Mouse (Mus musculus): ENCODE results near the gene Tbkbp1. TPM values are rescaled to one million over a fixed set of nuclear protein-coding genes. Genes with fewer than 3 reads are reported as not detected.

Tbkbp1 gene
- total and polyA plus RNA-seq, 3 experiments: 11.7 to 33.5 TPM; not detected in 1

GRCm38 (mm10) chr11:97139256-97139655 is 12.0 kb downstream of the Tbkbp1 start:
- Histone ChIP-seq H3K79me2 (ENCODE audit: control insufficient read depth, insufficient read depth, low read length, poor library complexity) (no peaks in the 10 kb centered on the region), H3K9me3 (replicated peaks; ENCODE audit: insufficient read depth, low read length) (no peaks in the 10 kb centered on the region), H3K9ac (ENCODE audit: control insufficient read depth, low read depth, low read length, poor library complexity, severe bottlenecking) (no peak overlapping the region), H3K4me3 (ENCODE audit: control insufficient read depth in 1 of 2, insufficient read depth in 1 of 2, low read depth in 2 of 2, low read length in 2 of 2) (no peak overlapping the region), H3K27me3 (ENCODE audit: control insufficient read depth in 1 of 2, insufficient read depth in 2 of 2, low read length in 2 of 2) (no peaks in the 10 kb centered on the region), H3K27ac (ENCODE audit: control insufficient read depth, low read depth, low read length) (no peak overlapping the region), H3K36me3 (ENCODE audit: control insufficient read depth in 1 of 2, insufficient read depth in 2 of 2, low read length in 2 of 2) (peaks cover 0 to 1% of the 10 kb centered on the region in 2 experiments; a peak in 1 of 4 replicates), H3K4me1 (ENCODE audit: control insufficient read depth in 1 of 2, insufficient read depth in 2 of 2, low read length in 2 of 2) (peaks cover 0 to 5% of the 10 kb centered on the region in 2 experiments; a peak in 1 of 4 replicates)
- TF ChIP-seq SMC3 (IDR thresholded peaks at IDR 0.05; ENCODE audit: low read depth, low read length) (no peak), USF1 (IDR thresholded peaks at IDR 0.05; ENCODE audit: low read depth, low read length) (no peak)
- DNase-seq (ENCODE audit: low read depth, low spot score): no peak

GRCm38 (mm10) chr11:97138554-97139226 is 12.6 kb downstream of the Tbkbp1 start:
- no peak overlapping the region for H3K4me3 ChIP-seq (ENCODE audit: control insufficient read depth in 1 of 2, insufficient read depth in 1 of 2, low read depth in 2 of 2, low read length in 2 of 2)
- H3K27me3 ChIP-seq (ENCODE audit: control insufficient read depth in 1 of 2, insufficient read depth in 2 of 2, low read length in 2 of 2): no peaks in the 10 kb centered on the region
- TF ChIP-seq ETS1 (IDR thresholded peaks at IDR 0.05; ENCODE audit: low read depth, low read length) (no peak), NELFE (IDR thresholded peaks at IDR 0.05; ENCODE audit: low read depth, low read length) (no peak), SIN3A (IDR thresholded peaks at IDR 0.05; ENCODE audit: low read length) (no peak), UBTF (IDR thresholded peaks at IDR 0.05; ENCODE audit: borderline replicate concordance, insufficient read depth, low read depth, low read length) (no peak), BHLHE40 (IDR thresholded peaks at IDR 0.05; ENCODE audit: borderline replicate concordance, low read depth, low read length) (no peak)

GRCm38 (mm10) chr11:97133270-97133669 is 18.0 kb downstream of the Tbkbp1 start:
- no peak for TF ChIP-seq CTCF (IDR thresholded peaks at IDR 0.05 in 2 of 3, conservative IDR thresholded peaks at IDR 0.05 in 1 of 3; ENCODE audit: control insufficient read depth in 1 of 3, insufficient read depth in 1 of 3, low read depth in 2 of 3, low read length in 3 of 3, poor library complexity in 1 of 3, severe bottlenecking in 1 of 3)
- TF ChIP-seq USF1 (IDR thresholded peaks at IDR 0.05; ENCODE audit: low read depth, low read length): no peak
- TF ChIP-seq RAD21 (IDR thresholded peaks at IDR 0.05; ENCODE audit: low read depth, low read length): no peak
- TF ChIP-seq MYC (IDR thresholded peaks at IDR 0.05; ENCODE audit: low read depth, low read length): no peak
- no peak for TF ChIP-seq MAFK (IDR thresholded peaks at IDR 0.05; ENCODE audit: borderline replicate concordance, low read depth, low read length)
- H3K4me1 ChIP-seq (ENCODE audit: control insufficient read depth in 1 of 2, insufficient read depth in 2 of 2, low read length in 2 of 2): peaks cover 27 to 31% of the 10 kb centered on the region in 2 experiments
- H3K27me3 ChIP-seq (ENCODE audit: control insufficient read depth in 1 of 2, insufficient read depth in 2 of 2, low read length in 2 of 2): no peaks in the 10 kb centered on the region
- no peaks in the 10 kb centered on the region for H3K9me3 ChIP-seq (replicated peaks; ENCODE audit: insufficient read depth, low read length)
- no peak overlapping the region for H3K27ac ChIP-seq (ENCODE audit: control insufficient read depth, low read depth, low read length)
- no peak for DNase-seq (ENCODE audit: low read depth, low spot score)
- peaks cover 1 to 26% of the 10 kb centered on the region in 2 experiments; a peak in 3 of 4 replicates for H3K36me3 ChIP-seq (ENCODE audit: control insufficient read depth in 1 of 2, insufficient read depth in 2 of 2, low read length in 2 of 2)
- H3K9ac ChIP-seq (ENCODE audit: control insufficient read depth, low read depth, low read length, poor library complexity, severe bottlenecking): no peak overlapping the region
- H3K4me3 ChIP-seq (ENCODE audit: control insufficient read depth in 1 of 2, insufficient read depth in 1 of 2, low read depth in 2 of 2, low read length in 2 of 2): no peak overlapping the region
- H3K79me2 ChIP-seq (ENCODE audit: control insufficient read depth, insufficient read depth, low read length, poor library complexity): no peaks in the 10 kb centered on the region

More at GRCm38 (mm10) chr11:97138554-97139226, 12.6 kb downstream of the Tbkbp1 start:
- no peaks in the 10 kb centered on the region for H3K79me2 ChIP-seq (ENCODE audit: control insufficient read depth, insufficient read depth, low read length, poor library complexity)
- no peaks in the 10 kb centered on the region for H3K9me3 ChIP-seq (replicated peaks; ENCODE audit: insufficient read depth, low read length)
- H3K4me1 ChIP-seq (ENCODE audit: control insufficient read depth in 1 of 2, insufficient read depth in 2 of 2, low read length in 2 of 2): peaks cover 0 to 5% of the 10 kb centered on the region in 2 experiments; a peak in 1 of 4 replicates
- no peak overlapping the region for H3K27ac ChIP-seq (ENCODE audit: control insufficient read depth, low read depth, low read length)
- H3K36me3 ChIP-seq (ENCODE audit: control insufficient read depth in 1 of 2, insufficient read depth in 2 of 2, low read length in 2 of 2): peaks cover 0 to 1% of the 10 kb centered on the region in 2 experiments; a peak in 1 of 4 replicates
- DNase-seq (ENCODE audit: low read depth, low spot score): no peak
- H3K9ac ChIP-seq (ENCODE audit: control insufficient read depth, low read depth, low read length, poor library complexity, severe bottlenecking): no peak overlapping the region

Data from MEL (cell line).